Mouse (Mus musculus) hindbrain, embryonic 12.5 days (tissue): Measurements from ENCODE around the gene Krt31. TPM values are rescaled to one million over a fixed set of nuclear protein-coding genes. Genes with fewer than 3 reads are reported as not detected.

ENCODE experiments used
- ATAC-seq: fragments of 200-750 bp; cut with Nextera tagmentation; 2 replicates; pipeline ENCODE4 v1.8.0; 2017; ENCODE audit warnings: moderate TSS enrichment; ENCODE audit not compliant: low FRiP score
- H3K27ac ChIP-seq: fragments of 300-500 bp; sonication (generic); 2 replicates; pipeline ENCODE4 v1.5.1; 2016; ENCODE audit warnings: mild to moderate bottlenecking
- H3K27me3 ChIP-seq: fragments of 300-500 bp; sonication (generic); 2 replicates; pipeline ENCODE4 v1.6.1; 2016; ENCODE audit warnings: mild to moderate bottlenecking
- H3K36me3 ChIP-seq: fragments of 300-500 bp; sonication (generic); 2 replicates; pipeline ENCODE4 v1.6.1; 2016; ENCODE audit warnings: mild to moderate bottlenecking
- H3K4me1 ChIP-seq: fragments of 300-500 bp; sonication (generic); 2 replicates; pipeline ENCODE4 v1.6.1; 2016
- H3K4me2 ChIP-seq: fragments of 300-500 bp; sonication (generic); replicated peaks from 2 replicates; pipeline ENCODE4 v1.6.1; 2016; ENCODE audit warnings: mild to moderate bottlenecking
- H3K4me3 ChIP-seq: fragments of 300-500 bp; sonication (generic); 2 replicates; pipeline ENCODE4 v1.5.1; 2016; ENCODE audit warnings: mild to moderate bottlenecking
- H3K9ac ChIP-seq: fragments of 300-500 bp; sonication (generic); 2 replicates; pipeline ENCODE4 v1.6.1; 2016; ENCODE audit warnings: mild to moderate bottlenecking, moderate library complexity
- H3K9me3 ChIP-seq: fragments of 300-500 bp; sonication (generic); replicated peaks from 2 replicates; pipeline ENCODE4 v1.6.1; 2016; ENCODE audit warnings: mild to moderate bottlenecking
- WGBS: fragments of 180-500 bp; shearing (Covaris S2); methylation state at CpG from one replicate; pipeline ENCODE4 v1.1.7; 2016; 5-methylcytosine and 5-hydroxymethylcytosine counted together
- polyA plus RNA-seq: library from polyadenylated mRNA; unstranded; fragments of >200 nt; fragmentation: Nextera tagmentation; extraction: Ambion mirVana; gene quantifications from 2 replicates; pipeline ENCODE4 v1.2.1, GENCODE M21; 2016

Gene Krt31
- polyA plus RNA-seq, 1 experiment from 2014 or later, result not detected

DNA sequence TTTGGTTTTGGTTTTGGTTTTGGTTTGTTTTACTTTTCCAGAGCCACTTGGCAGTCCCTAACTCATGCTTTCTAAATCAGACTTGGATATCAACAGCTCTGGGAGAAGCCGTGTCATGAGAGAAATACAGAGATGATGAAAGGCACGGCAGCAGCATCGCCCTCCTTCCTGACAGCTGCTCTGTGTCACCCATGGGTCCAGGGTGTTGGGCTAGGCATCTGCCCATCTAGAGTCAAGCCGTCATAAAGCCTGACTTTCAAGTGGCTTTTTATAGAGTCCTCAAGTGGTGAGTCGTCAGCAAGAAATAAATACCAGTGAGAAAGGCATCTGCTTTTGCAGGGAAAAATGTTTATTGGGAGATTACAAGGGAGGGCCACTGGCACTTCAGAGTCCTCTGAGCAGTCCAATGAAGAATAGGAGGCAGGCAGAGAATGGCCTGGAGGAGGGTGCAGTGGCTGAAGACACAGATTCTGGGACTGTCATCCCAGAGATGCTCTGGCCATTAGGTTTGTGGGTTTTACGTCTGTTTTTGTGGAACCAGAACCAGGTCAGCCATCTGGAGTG, 4.0 kb downstream of the Krt31 start:
- Histone ChIP-seq H3K27me3 (no peaks in the 10 kb centered on the region), H3K9me3 (no peaks in the 10 kb centered on the region), H3K9ac (no peak overlapping the region), H3K4me1 (no peaks in the 10 kb centered on the region), H3K36me3 (no peaks in the 10 kb centered on the region), H3K4me3 (no peak overlapping the region), H3K4me2 (no peak overlapping the region), H3K27ac (no peak overlapping the region)
- no peak for ATAC-seq
- WGBS, result 90% methylated on average over 6 of the region's 6 CpGs

DNA sequence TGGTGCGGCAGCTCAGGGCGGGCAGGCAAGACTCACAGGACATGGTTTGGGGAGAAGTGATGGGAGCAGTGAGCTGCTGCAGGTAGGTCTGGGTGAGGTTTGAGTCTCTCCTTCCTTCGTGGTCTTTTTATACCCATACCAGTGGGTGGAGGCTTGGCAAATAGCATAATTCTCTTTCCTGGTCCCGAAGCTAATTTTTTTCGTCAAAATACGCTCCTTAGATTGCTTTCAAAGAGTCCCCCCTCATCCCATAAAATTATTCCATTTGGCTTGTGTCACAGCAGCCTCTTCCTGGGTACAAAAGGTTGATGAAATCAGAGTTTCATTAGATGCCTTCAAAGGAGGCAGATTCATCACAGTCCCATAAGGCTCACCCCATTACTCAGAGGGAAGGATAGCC, 8.9 kb downstream of the Krt31 start, which contains the start of gene Krt34:
TSS of gene Krt34 (minus strand) at position 101 of the 400 bp plus-strand sequence.
- no peaks in the 10 kb centered on the region for H3K4me1 ChIP-seq
- ATAC-seq, result no peak
- 87% methylated on average over 6 of the region's 6 CpGs for WGBS

GRCm38 (mm10) chr11:100029768-100030167, 20.6 kb downstream of the Krt31 start, which contains the start of gene Krt33b:
Gene Krt33b, minus strand, starts transcription at chr11:100029868.
- no peak within 1 kb of the TSS for H3K4me3 ChIP-seq
- H3K27ac ChIP-seq, result no peak within 1 kb of the TSS
- no peaks in the 10 kb centered on the region for H3K27me3 ChIP-seq
- no peaks in the 10 kb centered on the region; the same call in 1 of the 2 replicates for H3K4me1 ChIP-seq
- H3K36me3 ChIP-seq, result no peaks in the 10 kb centered on the region
- WGBS, result 91% methylated on average over 6 of the region's 6 CpGs
- H3K9me3 ChIP-seq, result no peaks in the 10 kb centered on the region
- no peak within 1 kb of the TSS for H3K4me2 ChIP-seq
- no peak within 1 kb of the TSS for H3K9ac ChIP-seq
- no peak for ATAC-seq

More for the DNA sequence above, 8.9 kb downstream of the Krt31 start, which contains the start of gene Krt34:
- Histone ChIP-seq H3K9ac (no peak within 1 kb of the TSS), H3K4me3 (no peak within 1 kb of the TSS), H3K27me3 (no peaks in the 10 kb centered on the region), H3K9me3 (no peaks in the 10 kb centered on the region), H3K4me2 (no peak within 1 kb of the TSS), H3K27ac (no peak within 1 kb of the TSS), H3K36me3 (no peaks in the 10 kb centered on the region)

- H3K4me1 ChIP-seq, result no peaks in the 10 kb centered on the region; the same call in 1 of the 2 replicates
- no peak for ATAC-seq
- H3K9ac ChIP-seq, result no peak overlapping the region
- H3K36me3 ChIP-seq, result no peaks in the 10 kb centered on the region
- no peaks in the 10 kb centered on the region for H3K9me3 ChIP-seq
- 83% methylated on average over 5 of the region's 5 CpGs for WGBS
- no peak overlapping the region for H3K4me2 ChIP-seq
- no peak overlapping the region for H3K4me3 ChIP-seq
- H3K27me3 ChIP-seq, result no peaks in the 10 kb centered on the region
- H3K27ac ChIP-seq, result no peak overlapping the region
Observed at GRCm38 (mm10) chr11:100021438-100021837, 28.9 kb downstream of the Krt31 start.

GRCm38 (mm10) chr11:100019466-100019865, 30.9 kb downstream of the Krt31 start:
- H3K27me3 ChIP-seq, result no peaks in the 10 kb centered on the region
- no peak for ATAC-seq
- no peak overlapping the region for H3K27ac ChIP-seq
- no peak overlapping the region for H3K4me3 ChIP-seq
- no peak overlapping the region for H3K9ac ChIP-seq
- no peaks in the 10 kb centered on the region for H3K9me3 ChIP-seq
- H3K4me2 ChIP-seq, result no peak overlapping the region
- 83% methylated on average over 1 of the region's 1 CpGs for WGBS
- H3K36me3 ChIP-seq, result no peaks in the 10 kb centered on the region
- no peaks in the 10 kb centered on the region for H3K4me1 ChIP-seq

- Histone ChIP-seq H3K4me2 (no peak within 1 kb of the TSS), H3K9me3 (no peaks in the 10 kb centered on the region), H3K36me3 (no peaks in the 10 kb centered on the region), H3K27ac (no peak within 1 kb of the TSS), H3K27me3 (no peaks in the 10 kb centered on the region), H3K9ac (no peak within 1 kb of the TSS), H3K4me1 (no peaks in the 10 kb centered on the region), H3K4me3 (no peak within 1 kb of the TSS)
- ATAC-seq, result no peak
- 76% methylated on average over 4 of the region's 4 CpGs for WGBS
Observed at GRCm38 (mm10) chr11:100016112-100016511, 34.2 kb downstream of the Krt31 start, which contains the start of gene Krt33a. Gene Krt33a, minus strand, starts transcription at chr11:100016212.

DNA sequence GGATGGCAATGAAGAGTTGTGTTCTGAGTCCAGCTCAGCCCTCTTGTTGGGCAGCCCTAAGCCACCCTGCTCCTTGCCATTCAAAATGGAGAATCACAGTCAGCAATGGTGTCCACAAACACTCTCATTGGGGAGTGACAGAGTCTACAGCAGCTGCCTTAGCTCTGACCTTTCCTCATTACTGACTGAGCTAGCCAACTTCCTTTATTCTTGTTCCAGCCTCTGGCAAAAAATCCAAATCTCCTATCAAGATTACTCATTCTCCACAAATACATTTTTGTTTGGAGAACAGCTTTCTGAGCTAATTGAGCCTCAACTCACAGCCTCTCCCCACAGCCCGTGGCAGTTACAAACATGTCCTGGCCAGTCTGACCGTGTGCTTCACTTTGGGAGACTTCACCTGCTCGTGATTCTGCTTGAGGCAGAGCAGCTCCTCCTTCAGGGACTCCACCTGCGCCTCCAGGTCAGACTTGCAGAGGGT, 36.6 kb downstream of the Krt31 start:
- no peak overlapping the region for H3K9ac ChIP-seq
- H3K4me2 ChIP-seq, result no peak overlapping the region
- no peaks in the 10 kb centered on the region for H3K9me3 ChIP-seq
- no peaks in the 10 kb centered on the region for H3K4me1 ChIP-seq
- no peaks in the 10 kb centered on the region for H3K36me3 ChIP-seq
- no peak for ATAC-seq
- 85% methylated on average over 4 of the region's 4 CpGs for WGBS
- no peak overlapping the region for H3K4me3 ChIP-seq
- no peak overlapping the region for H3K27ac ChIP-seq
- H3K27me3 ChIP-seq, result no peaks in the 10 kb centered on the region

DNA sequence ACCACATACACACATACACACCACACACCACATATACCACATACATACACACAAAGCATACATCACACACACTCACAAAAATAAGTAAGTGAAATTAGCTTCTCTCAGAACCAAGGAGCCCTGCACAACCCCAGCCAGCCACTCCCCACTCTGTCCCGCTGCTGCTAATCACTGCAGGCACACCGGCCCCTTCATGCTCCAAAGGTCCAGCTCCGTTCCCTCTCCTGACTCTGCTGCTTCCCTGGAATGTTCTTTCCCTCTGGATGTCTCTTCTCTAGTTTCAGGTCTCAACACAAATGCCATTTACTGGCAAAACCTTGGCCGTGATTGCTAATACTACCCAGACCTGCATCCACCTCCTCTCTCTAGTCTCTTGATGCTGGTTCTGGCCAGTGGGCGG, 39.7 kb downstream of the Krt31 start:
- no peak for ATAC-seq
- no peak overlapping the region for H3K4me3 ChIP-seq
- no peak overlapping the region for H3K4me2 ChIP-seq
- no peaks in the 10 kb centered on the region for H3K4me1 ChIP-seq
- no peaks in the 10 kb centered on the region for H3K36me3 ChIP-seq
- H3K27me3 ChIP-seq, result no peaks in the 10 kb centered on the region
- H3K9ac ChIP-seq, result no peak overlapping the region
- WGBS, result 81% methylated on average over 5 of the region's 5 CpGs
- no peak overlapping the region for H3K27ac ChIP-seq
- H3K9me3 ChIP-seq, result no peaks in the 10 kb centered on the region

GRCm38 (mm10) chr11:100008336-100008735, 42.0 kb downstream of the Krt31 start:
- no peaks in the 10 kb centered on the region for H3K9me3 ChIP-seq
- no peaks in the 10 kb centered on the region for H3K27me3 ChIP-seq
- ATAC-seq, result no peak
- no peak overlapping the region for H3K4me3 ChIP-seq
- no peaks in the 10 kb centered on the region for H3K4me1 ChIP-seq
- WGBS, result 89% methylated on average over 5 of the region's 5 CpGs
- H3K27ac ChIP-seq, result no peak overlapping the region
- H3K4me2 ChIP-seq, result no peak overlapping the region
- no peak overlapping the region for H3K9ac ChIP-seq
- H3K36me3 ChIP-seq, result no peaks in the 10 kb centered on the region

DNA sequence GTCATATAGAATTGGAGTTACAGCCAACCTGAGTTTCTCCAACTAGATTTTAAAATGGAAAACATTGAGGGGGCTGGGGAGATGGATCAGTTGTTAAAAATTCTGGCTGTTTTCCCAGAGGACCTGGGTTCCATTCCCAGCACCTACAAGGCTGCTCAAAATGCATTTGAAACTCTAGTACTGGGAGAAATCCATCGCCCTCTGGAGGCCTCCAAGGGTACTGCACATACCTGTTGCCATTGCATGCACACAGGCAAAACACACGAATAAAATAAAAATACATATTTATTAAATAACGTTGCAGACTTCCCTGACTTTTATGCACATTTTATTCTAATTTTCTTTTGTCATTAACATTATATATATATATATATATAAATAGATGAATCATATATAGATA, 43.7 kb downstream of the Krt31 start:
- WGBS, result 57% methylated on average over 3 of the region's 3 CpGs
- ATAC-seq, result no peak
- Histone ChIP-seq H3K36me3 (no peaks in the 10 kb centered on the region), H3K9ac (no peak overlapping the region), H3K27me3 (no peaks in the 10 kb centered on the region), H3K4me2 (no peak overlapping the region), H3K27ac (no peak overlapping the region), H3K9me3 (no peaks in the 10 kb centered on the region), H3K4me3 (no peak overlapping the region), H3K4me1 (no peaks in the 10 kb centered on the region)

- no peak overlapping the region for H3K27ac ChIP-seq
- no peak for ATAC-seq
- H3K4me1 ChIP-seq, result no peaks in the 10 kb centered on the region
- no peaks in the 10 kb centered on the region for H3K9me3 ChIP-seq
- H3K27me3 ChIP-seq, result no peaks in the 10 kb centered on the region
- H3K36me3 ChIP-seq, result no peaks in the 10 kb centered on the region
- H3K9ac ChIP-seq, result no peak overlapping the region
- WGBS, result 84% methylated on average over 8 of the region's 8 CpGs
- H3K4me3 ChIP-seq, result no peak overlapping the region
- H3K4me2 ChIP-seq, result no peak overlapping the region
Observed at GRCm38 (mm10) chr11:100005905-100006304, 44.4 kb downstream of the Krt31 start.

DNA sequence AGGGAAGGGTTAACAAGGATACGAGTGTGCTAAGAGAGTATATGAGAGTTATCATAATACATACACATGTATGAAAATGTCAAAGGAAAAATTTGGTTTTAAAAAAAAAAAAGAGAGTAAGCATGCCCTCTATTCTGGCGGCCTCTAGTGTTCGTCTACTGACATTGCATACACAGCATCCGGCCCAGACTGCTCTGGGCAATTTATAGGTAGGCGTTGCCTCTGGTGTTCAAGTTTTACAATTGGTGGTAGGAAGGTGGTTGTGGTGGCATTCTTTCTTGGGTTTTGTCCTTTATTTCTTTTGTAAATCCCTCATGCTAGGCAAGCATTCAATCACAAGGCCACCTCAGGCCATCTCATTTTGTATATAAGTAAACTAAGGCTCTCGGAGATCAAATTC, 45.5 kb downstream of the Krt31 start:
- Histone ChIP-seq H3K36me3 (no peaks in the 10 kb centered on the region), H3K4me3 (no peak overlapping the region), H3K27me3 (no peaks in the 10 kb centered on the region), H3K9ac (no peak overlapping the region), H3K9me3 (no peaks in the 10 kb centered on the region), H3K4me2 (no peak overlapping the region), H3K4me1 (no peaks in the 10 kb centered on the region), H3K27ac (no peak overlapping the region)
- 36% methylated on average over 6 of the region's 6 CpGs for WGBS
- no peak for ATAC-seq

GRCm38 (mm10) chr11:99999091-99999490, 51.3 kb downstream of the Krt31 start:
- WGBS, result 91% methylated on average over 7 of the region's 7 CpGs
- no peak overlapping the region for H3K4me3 ChIP-seq
- H3K4me2 ChIP-seq, result no peak overlapping the region

More at GRCm38 (mm10) chr11:99999091-99999490, 51.3 kb downstream of the Krt31 start:
- ATAC-seq, result no peak
- Histone ChIP-seq H3K9me3 (no peaks in the 10 kb centered on the region), H3K4me1 (no peaks in the 10 kb centered on the region), H3K36me3 (no peaks in the 10 kb centered on the region), H3K27ac (no peak overlapping the region), H3K27me3 (0 out of 2 replicates have a peak, but pooled peaks cover 5% of the 10 kb centered on the region), H3K9ac (no peak overlapping the region)
